Mouse (Mus musculus): ENCODE results near the gene Ndufa13. TPM values are rescaled to one million over a fixed set of nuclear protein-coding genes. Genes with fewer than 3 reads are reported as not detected.
"Not testable (repeated sequence)": the region's sequence is repeated elsewhere in the genome, so short reads cannot be mapped to it uniquely, and the experiment has no call there.

Gene Ndufa13
- total RNA-seq (2021): 100 to 1,000 TPM; 188 to 196 TPM
- long read RNA-seq, experiment 1, partial matches to known transcripts: 327 of 329 reads
- long read RNA-seq, experiment 1, other reads (novel, unspliced or antisense): 2 of 329 reads
- long read RNA-seq, experiment 2, partial matches to known transcripts: 293 of 297 reads
- long read RNA-seq, experiment 2, other reads (novel, unspliced or antisense): 4 of 297 reads

- DNase-seq (ENCODE audit: low spot score in 2 of 2): peak in 1 of 2 experiments; percentile 56
Observed at GRCm38 (mm10) chr8:69902163-69903062, at the start of gene Ndufa13, which contains the start of the genes Tssk6 and Yjefn3. Gene Ndufa13 (minus strand): TSS chr8:69902558. Gene Tssk6 (plus strand): TSS chr8:69902184. Gene Yjefn3 (minus strand): TSS chr8:69902712.

DNA sequence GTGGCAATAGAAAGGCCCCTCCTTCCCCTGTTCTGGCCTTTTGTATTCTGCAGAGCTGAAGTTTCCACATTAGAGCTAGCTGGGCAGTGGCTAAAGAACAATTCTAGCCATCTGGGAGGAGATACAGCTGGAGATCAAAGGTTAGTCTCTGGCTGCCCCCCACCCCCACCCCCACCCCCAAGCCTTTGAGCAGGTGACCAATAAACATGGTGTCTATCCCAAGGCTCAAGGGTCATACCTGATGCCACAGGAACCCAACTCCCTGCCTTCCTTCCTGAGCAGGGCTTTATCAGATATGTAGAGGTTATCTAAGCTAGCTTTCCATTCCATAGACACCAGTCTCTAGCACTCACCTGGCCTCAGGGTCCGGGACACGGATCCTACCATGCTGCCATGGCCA, 47.9 kb upstream of the Ndufa13 start:
- DNase-seq (ENCODE audit: low spot score in 2 of 2): no peak

GRCm38 (mm10) chr8:69942495-69942894, 40.1 kb upstream of the Ndufa13 start:
- not testable (repeated sequence) for DNase-seq (ENCODE audit: low spot score in 2 of 2)

DNA sequence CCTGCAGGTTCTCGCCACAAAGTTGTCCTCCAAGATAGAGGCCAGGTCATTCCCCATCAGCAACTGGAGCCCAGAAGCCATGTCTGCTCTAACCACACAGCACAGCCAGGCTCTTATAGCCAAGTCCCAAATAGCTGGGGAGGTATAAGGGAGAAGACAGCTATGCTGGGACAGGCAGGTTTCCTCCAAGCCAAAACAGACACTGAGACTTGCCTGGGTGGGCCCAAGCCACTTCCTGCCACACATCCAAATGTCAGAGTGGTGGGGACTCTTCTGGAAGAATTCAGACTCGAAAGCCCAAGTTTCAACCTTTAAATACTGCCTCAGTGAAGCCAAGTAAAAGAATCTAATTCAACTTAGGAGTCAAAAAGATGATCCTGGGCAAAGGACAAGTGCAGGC, 38.0 kb upstream of the Ndufa13 start:
- DNase-seq (ENCODE audit: low spot score in 2 of 2): no peak

DNA sequence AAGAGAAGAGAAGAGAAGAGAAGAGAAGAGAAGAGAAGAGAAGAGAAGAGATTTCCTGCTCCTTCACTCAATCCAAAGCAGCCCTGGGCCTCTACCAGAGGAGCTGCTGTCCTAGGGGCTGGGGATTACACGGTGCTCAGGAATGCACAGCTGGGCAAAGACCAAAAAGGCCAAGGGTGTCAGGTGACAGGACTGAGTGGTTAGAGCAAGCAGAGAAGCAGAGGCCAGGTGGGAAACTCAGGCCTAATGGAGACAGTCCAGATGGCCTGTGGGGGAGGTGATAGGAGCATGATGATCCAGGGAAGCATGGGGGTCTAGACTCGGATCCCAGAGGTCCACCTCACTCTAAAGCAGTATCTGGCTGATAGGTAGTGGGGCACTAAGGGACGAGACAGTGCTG, 37.3 kb upstream of the Ndufa13 start:
- DNase-seq (ENCODE audit: low spot score in 2 of 2): peak in 1 of 2 experiments; percentile 22

DNA sequence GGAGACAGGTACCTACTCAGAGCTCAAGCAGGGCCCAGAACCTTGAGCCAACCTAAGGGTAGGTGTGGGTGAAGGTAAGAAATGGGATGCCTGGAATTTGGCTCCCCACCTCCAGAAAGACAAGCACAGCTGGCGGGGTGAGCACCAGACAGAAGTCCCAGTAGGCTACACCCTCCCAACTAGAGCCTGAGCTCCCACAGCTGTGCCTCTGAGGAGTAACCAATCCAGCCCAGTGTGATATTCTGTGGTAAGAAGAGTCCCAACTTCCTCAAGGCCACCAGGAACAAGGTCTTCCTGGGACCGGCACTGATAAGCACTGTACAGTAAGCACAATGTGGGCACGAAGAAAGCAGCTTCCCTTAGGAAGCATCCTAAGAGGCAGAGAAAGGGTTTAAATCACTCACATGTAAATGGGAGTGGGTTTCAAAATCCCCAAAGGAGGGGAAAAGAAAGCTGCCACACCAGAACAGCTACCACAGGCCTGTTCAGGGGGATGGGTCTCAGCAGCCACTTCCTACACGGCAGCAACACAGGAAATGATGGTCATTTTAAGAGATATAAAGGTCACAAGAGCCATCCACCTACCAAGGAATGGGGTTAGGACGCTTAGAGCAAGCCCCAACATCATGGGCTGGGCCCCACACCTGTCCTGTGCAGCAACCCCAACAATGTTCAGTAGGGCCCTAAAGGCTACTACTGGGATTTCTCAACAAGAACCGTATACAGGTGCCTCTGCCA, 36.1 kb upstream of the Ndufa13 start:
- no peak for DNase-seq (ENCODE audit: low spot score in 2 of 2)

DNA sequence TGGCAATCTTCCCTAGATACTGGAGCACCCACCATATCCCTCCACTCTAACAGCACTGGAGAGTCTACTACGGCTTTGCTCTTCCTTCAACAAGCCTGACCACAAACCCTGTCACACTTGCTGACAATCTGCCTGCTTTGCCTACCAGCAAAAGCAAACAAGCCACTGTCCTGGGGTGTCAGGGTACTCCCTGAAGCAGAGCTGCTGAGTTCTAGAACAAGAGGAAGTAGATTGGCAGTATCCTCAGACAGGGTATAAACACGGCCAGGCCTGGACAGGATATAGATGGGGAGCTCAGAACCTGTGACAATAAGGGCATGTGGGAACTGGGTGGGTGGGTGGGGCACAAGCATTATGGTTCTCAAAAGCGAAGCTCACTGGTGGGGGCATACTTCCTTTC, 35.1 kb upstream of the Ndufa13 start:
- DNase-seq (ENCODE audit: low spot score in 2 of 2): no peak

DNA sequence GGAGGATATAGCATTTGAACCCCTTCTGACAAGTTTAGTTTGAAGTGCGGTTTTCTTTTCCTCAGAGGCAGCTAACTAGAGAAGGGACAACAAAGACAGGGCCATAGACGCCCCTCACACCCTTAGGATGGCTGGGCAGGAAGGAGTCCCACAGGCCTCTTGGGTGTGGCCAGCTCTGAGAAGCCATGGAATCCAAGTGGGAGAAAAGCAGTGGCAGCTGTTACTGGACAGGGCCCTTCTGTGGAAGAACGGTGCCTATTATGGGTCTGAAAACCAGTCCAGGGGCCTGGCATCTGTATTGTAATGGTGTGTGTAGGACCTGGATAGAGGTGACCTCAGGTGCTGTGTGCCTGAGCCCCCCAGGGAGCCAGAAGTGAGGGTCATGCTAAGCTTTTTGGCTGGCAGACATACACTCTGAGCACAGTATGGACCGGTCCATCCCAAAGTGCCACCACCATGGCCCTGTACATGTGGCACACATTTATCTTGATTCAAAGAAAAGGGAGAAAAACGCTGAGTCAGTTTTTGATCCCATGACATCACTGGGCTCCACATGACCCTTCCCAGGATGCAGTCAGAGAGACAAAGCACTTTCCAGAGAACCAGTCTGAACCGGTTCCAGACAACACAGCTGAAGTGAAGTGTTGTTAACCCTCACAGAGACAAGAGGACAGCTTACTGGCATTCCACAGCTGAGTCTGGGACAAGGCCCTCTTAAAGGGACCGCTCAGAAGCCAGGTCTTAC, 33.9 kb upstream of the Ndufa13 start:
- DNase-seq (ENCODE audit: low spot score in 2 of 2): peak in 1 of 2 experiments; percentile 56

- DNase-seq (ENCODE audit: low spot score in 2 of 2): no peak
Observed at GRCm38 (mm10) chr8:69935431-69935830, 33.1 kb upstream of the Ndufa13 start.

DNA sequence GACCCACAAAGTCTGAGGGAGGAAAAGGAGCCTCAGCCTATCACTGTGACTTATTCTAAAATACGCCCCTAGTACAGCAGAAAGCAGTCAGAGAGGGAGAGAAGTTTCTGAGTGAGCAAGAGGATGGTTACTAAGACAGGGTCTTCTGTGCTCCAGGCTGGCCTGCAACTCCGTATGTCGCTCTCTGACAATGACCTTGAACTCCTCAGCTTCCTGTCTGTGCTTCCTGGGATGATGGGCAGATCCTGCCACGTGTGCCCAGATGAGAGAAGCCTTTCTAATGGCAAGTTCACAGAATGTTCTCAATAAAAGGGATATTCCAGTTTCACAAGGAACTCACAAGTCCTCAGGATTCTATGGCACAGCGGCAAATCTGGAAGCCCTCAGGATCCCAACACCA, 32.2 kb upstream of the Ndufa13 start:
- no peak for DNase-seq (ENCODE audit: low spot score in 2 of 2)

DNA sequence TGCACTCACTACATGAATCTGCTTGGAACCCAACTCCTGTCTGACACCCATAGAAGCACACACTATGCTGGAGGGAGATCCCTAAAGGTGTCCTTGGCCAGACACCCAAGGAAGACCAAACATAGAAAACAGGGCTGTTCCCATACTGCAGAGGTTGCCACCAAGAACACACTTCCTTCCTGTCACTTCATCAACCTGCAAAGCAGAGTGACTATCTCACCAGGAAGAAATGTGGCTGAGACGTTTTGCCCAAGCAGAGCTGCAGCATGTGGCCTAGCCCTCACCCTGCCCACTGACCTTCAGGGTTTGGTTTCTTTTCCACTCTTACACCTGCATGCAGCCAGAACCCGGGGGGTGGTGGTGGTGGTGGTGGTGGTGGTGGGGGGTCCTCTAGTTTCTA, 31.5 kb upstream of the Ndufa13 start:
- no peak for DNase-seq (ENCODE audit: low spot score in 2 of 2)

GRCm38 (mm10) chr8:69926901-69927300, 24.5 kb upstream of the Ndufa13 start:
- no peak for DNase-seq (ENCODE audit: low spot score in 2 of 2)

GRCm38 (mm10) chr8:69923986-69924385, 21.6 kb upstream of the Ndufa13 start:
- no peak for DNase-seq (ENCODE audit: low spot score in 2 of 2)

GRCm38 (mm10) chr8:69921141-69921540, 18.8 kb upstream of the Ndufa13 start:
- no peak for DNase-seq (ENCODE audit: low spot score in 2 of 2)

GRCm38 (mm10) chr8:69919876-69920662, 17.7 kb upstream of the Ndufa13 start:
- DNase-seq (ENCODE audit: low spot score in 2 of 2): peak in 1 of 2 experiments; percentile 41

DNA sequence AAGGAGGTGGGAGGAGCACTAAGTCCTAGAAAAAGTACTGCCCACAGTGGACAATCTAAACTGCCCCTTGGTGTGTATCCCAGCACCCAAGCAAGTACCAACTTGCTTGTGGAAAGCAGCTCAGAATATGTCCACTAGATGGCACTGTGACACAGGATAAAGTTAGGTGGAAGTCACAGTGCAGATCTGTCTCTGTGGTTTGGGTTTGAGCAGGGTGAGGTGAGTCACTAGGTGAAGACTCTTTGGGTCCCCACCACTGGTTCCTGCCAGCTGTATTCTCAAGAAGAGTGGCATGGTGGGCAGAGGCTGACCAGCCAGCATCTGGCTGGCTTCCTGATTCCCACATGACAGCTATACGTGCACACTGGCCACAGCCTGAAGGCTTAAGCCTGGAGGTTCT, 16.7 kb upstream of the Ndufa13 start:
- DNase-seq (ENCODE audit: low spot score in 2 of 2): peak; percentile 41 to 66

DNA sequence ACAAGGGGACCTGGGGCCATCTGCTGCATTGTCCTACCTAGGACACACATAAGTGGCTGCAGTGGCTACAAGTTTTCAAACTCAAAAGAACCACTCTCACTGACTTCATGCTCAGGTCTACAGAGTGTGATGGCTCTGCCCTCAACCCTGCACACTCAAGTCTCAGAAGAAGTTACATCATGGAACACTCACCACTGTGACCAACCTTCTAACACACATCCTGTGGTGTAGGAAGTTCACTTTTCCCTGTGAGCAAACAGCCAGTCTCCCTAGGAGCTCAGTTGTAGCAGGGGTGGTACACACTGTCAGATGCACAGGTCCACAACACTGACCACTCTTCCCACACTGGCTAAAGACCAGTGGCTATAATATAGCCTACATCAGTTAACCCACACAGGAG, 16.1 kb upstream of the Ndufa13 start:
- no peak for DNase-seq (ENCODE audit: low spot score in 2 of 2)

- no peak for DNase-seq (ENCODE audit: low spot score in 2 of 2)
Observed at GRCm38 (mm10) chr8:69915748-69916147, 13.4 kb upstream of the Ndufa13 start.

- DNase-seq (ENCODE audit: low spot score in 2 of 2): no peak
Observed at GRCm38 (mm10) chr8:69914526-69914925, 12.2 kb upstream of the Ndufa13 start.

DNA sequence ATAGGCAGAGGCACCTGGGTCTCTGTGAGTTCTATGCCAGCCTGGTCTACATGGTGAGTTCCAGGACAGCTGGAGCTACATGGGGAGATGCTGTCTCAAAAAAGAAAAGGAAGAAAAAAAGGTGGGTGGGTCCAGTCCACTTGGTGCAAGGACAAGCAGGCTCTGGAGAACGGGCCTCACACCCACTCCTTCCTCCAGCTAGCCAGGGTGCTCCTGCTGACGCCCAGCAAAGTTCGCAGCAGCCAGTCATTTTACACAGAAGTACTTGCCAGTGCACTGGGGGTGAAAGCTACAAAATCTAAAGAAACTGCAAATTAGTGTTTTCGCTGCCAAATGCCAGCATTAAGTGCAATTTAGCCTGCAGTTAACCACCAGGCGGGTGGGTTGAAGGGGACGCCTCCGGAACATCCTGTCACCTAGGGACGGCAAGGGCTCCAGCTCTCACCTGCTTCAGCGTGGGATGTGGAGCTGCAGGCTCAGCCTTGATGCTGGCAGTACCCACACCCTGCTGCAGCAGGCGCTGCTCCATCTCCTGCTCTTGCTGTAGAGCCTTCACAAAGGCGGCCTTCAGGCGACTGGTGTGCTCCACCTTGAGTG, 10.2 kb upstream of the Ndufa13 start:
- no peak for DNase-seq (ENCODE audit: low spot score in 2 of 2)
